Mouse (Mus musculus) gastrocnemius, postnatal 10 days (tissue): ENCODE data around the gene Tcf7l1. TPM values are rescaled to one million over a fixed set of nuclear protein-coding genes. Genes with fewer than 3 reads are reported as not detected.
A peak's percentile ranks its signal among the peaks of the same experiment; 100 is the strongest.
"Not testable (repeated sequence)": the region's sequence is repeated elsewhere in the genome, so short reads cannot be mapped to it uniquely, and the experiment has no call there.

Experiments
- DNase-seq: peaks from one replicate; pipeline ENCODE4 v3.0.0; 2021; ENCODE audit warnings: mixed read lengths
- long read RNA-seq, 2 experiments: library from polyadenylated mRNA; stranded (forward); transcript quantifications; one replicate each; pipeline ENCODE4 v2.0.0; 2021
- total RNA-seq, 2 experiments: library from RNA; stranded (reverse); gene quantifications; 2 replicates each; pipeline ENCODE4 v1.2.3; 2021

The Tcf7l1 gene
- total RNA-seq: 10 to 100 TPM; 13.7 to 16.4 TPM
- long read RNA-seq, experiment 1, transcript Tcf7l1-201 (12 exons, 3,042 nt): major isoform, 15 of 21 reads
- long read RNA-seq, experiment 1, partial matches to known transcripts: 4 of 21 reads
- long read RNA-seq, experiment 1, other reads (novel, unspliced or antisense): 2 of 21 reads
- long read RNA-seq, experiment 2, partial matches to known transcripts: 1 of 6 reads
- long read RNA-seq, experiment 2, other reads (novel, unspliced or antisense): 1 of 6 reads

GRCm38 (mm10) chr6:72788892-72789699 lies at the start of gene Tcf7l1:
Gene Tcf7l1, minus strand, starts transcription at chr6:72789254.
- peak; percentile 95 for DNase-seq

GRCm38 (mm10) chr6:72837756-72838155 lies 48.7 kb upstream of the Tcf7l1 start:
- no peak for DNase-seq

GRCm38 (mm10) chr6:72834518-72834917 lies 45.5 kb upstream of the Tcf7l1 start:
- DNase-seq: no peak

DNA sequence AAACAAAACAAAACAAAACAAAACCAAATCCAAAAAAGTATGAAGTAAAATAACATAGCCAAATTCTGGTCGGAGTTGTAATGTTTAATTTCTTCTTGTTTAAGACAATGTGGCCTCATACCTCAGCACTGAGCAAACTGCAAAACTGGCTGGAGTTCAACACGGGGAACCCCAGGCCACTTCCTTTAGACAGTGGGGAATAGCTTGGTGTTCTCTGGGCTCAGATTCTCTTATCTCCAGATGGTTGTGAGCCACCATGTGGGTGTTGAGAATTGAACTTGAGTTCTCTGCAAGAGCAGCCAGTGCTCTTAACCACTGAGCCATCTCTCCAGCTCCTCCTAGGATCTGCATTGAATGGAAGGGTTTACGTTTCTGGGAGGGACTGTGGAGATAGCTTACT lies 42.8 kb upstream of the Tcf7l1 start:
- no peak for DNase-seq

- peak; percentile 72 for DNase-seq
Observed at GRCm38 (mm10) chr6:72831276-72831675, 42.2 kb upstream of the Tcf7l1 start.

DNA sequence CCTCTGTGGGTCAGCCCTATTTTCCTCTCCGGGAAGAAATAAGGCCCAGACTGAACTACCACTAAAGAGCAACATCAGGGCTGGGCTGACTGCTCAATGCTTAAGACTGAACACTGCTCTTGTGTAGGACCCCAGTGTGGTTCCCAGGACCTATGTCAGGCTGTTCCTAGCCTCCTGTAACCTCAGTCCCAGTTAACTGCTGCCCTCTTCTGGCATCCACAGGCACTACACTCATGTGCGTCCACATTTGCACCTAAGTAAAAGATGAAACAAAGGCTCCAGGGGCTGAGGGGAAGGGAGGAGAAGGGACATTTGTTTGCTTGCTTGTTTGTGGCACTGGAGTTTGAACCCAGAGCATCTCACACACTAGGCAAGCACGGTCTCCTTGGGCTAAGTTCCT lies 39.8 kb upstream of the Tcf7l1 start:
- no peak for DNase-seq

GRCm38 (mm10) chr6:72828037-72828436 lies 39.0 kb upstream of the Tcf7l1 start:
- not testable (repeated sequence) for DNase-seq

- DNase-seq: no peak
Observed at GRCm38 (mm10) chr6:72825762-72826161, 36.7 kb upstream of the Tcf7l1 start.

DNA sequence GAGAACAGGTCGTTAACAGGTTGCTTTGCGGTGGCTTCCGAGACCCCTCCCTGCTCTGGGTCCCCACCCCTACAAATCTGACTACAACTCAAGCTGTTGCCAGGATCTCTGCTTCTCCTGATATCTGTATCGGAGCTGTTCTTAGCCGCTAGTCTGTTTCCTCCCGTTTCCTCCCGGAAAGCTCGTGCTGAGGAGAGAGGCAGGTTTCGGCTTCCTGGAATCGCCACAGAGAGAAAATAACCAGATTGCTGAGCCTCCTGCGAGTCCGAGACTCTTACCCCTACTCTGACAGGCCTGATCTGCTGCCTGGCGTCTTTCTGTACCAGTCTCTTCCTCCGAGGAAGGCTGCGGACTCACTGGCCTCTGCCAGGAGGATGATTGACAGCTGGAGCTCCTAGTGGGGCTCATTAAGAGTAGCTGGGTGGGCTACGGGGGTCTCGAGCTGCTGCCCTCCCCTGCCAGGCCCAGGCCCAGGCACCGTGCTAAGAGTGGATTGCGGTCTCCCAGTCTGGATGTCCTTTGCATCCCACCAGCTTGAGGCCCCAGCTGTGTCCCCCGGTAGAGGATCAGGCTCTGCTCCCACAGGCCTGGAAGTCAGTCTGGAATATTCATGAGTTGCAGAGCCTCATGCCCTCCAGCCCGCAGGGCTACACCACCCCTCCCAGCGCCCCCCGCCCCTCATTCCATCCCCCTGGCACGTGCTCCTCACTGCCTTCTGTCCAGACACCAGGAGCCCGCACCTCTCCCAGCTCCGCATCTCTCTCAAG lies 36.1 kb upstream of the Tcf7l1 start:
- no peak for DNase-seq

GRCm38 (mm10) chr6:72813456-72813855 lies 24.4 kb upstream of the Tcf7l1 start:
- DNase-seq: no peak

DNA sequence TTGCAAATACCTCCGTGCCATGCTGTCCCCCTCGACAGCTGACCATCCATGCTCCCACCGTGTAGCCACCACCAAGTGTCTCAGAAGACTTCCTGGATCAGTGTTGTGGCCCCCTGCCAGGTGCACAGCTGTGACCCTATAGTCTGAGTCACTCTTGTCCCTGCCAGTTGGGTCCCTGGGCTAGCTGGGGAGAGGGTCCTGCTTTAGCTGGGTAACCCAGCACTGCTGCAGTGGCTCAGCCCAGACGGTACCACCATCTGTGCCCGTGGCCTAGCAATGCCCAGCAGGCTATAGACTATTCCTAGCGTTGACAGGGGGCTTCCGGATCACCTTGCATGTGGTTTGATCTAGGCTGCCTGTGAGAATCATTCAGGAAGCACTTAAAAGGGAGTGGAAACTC lies 21.2 kb upstream of the Tcf7l1 start:
- peak; percentile 43 for DNase-seq

DNA sequence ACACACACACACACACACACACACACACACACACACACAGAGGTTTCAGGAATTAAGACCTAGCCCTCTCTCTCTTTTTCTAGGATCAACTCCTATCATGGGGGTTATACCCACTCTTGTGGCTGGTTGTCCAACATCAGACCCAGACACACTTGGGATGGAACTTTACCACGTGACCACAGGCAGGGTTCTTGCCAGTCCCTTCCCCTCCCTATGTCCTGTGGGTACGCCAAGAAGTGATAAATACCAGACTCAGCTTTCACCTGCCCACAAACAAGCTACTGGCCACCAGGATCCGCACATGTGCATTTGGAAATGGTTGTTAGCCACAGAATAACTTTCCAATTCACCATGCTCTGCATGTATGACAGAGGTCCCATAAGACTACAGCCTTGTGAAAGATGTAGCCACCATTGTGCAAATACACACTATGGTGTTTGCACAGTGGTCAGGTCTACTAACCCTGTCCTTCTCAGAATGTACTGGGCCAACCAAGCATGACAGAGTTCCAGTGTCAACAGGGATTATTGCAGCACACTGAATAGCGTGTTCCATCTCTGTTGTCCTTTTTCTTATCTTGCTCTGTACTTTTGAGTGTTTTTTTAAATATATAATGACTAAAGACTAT lies 20.6 kb upstream of the Tcf7l1 start:
- DNase-seq: no peak

GRCm38 (mm10) chr6:72808342-72808741 lies 19.3 kb upstream of the Tcf7l1 start:
- no peak for DNase-seq

DNA sequence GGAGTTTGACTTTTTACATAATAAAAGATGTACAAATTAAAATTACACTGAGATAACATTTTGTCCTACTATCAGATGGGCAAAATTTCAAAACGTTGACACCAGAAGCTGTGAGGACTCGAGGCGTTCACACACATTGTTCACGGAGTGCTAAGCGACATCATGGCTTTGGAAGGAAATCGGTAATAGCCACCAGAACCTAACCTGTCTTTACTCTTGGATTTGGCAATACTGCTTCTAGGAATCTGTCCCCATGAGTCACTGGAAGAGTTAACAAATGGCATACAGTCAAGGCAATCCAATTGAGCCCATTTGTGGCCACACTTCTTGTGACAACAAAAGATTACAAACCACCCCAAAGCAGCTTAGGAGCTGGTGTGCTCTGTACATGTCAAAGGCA lies 14.6 kb upstream of the Tcf7l1 start:
- no peak for DNase-seq

DNA sequence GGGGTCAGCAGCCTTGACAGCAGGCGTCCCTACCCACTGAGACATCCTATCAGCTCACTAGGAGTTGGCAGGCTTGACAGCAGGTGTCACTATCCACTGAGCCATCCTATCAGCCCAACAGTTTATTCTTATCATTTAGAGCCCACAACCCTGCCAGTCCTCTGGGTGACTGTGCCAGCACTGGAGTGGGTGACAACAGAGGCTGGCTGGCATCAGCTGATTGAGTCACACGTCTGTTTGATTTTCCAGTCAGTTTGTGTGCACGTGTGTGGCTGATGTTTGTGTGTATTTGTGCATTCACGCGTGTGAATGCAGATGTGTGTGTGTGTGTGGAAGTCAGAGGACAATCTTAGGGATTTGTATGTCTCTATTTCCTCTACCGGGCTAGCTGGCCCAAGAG lies 13.1 kb upstream of the Tcf7l1 start:
- no peak for DNase-seq

DNA sequence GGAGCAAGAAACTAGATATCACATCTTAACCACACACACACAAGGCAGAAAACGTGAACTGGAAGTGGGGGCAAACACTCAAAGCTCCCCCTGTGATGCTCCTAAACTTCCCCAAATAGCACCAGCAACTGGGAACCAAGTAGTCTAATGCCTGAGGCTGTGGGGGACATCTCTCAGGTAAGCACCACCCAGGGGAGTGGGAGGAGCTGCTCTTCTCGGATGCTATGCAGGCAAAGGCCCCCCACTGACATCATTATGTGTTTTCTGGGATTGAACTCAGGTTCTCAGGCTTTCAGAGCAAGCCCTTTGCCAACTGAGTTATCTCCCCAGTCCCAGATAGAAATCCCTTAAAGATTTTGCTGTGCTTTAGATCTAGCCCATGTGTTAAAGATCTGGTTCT lies 11.6 kb upstream of the Tcf7l1 start:
- no peak for DNase-seq

DNA sequence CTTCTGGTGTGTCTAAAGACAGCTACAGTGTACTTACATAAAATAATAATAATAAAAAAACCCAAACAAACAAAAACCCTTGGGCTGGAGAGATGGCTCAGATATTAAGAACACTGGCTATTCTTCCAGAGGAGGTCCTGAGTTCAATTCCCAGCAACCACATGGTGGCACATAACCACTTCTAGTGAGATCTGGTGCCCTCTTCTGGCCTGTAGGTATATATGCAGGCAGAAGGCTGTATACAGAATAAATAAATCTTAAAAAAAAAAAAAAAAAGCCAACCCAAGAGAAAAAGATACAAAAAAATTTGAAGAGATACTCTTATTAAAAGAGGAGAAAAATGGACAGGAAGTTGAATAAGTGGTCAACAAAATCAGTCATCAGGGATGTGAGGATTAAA lies 8.7 kb upstream of the Tcf7l1 start:
- no peak for DNase-seq

DNA sequence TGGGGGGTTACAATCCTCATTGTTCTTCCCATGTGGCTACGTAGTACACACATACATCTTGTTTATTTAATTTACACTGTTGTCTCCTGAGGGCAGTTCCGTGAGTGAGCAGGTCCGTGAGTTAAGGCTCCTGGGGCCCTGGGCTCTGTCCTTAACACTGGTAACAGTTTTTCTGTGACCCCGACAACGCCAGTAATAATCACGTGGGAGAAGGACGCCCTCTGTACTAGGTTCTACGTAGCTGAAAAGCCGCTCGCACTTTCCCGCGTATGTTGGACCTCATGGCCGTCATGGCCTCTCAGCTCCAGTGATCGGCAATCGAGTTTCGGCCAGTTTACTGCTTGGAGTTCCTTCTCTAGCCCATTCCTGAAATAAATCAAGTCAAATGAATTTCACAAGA lies 6.4 kb upstream of the Tcf7l1 start:
- DNase-seq: no peak

GRCm38 (mm10) chr6:72794870-72795269 lies 5.8 kb upstream of the Tcf7l1 start:
- DNase-seq: no peak

- DNase-seq: no peak
Observed at GRCm38 (mm10) chr6:72792641-72793040, 3.6 kb upstream of the Tcf7l1 start.

GRCm38 (mm10) chr6:72787948-72788891 lies 834 bp downstream of the Tcf7l1 start:
- DNase-seq: peak; percentile 68
